Mouse (Mus musculus) limb, embryonic 11.5 days (tissue): ENCODE results near the gene Vmn2r85. TPM values are rescaled to one million over a fixed set of nuclear protein-coding genes. Genes with fewer than 3 reads are reported as not detected.
A peak's percentile ranks its signal among the peaks of the same experiment; 100 is the strongest.
"Not testable (repeated sequence)": the region's sequence is repeated elsewhere in the genome, so short reads cannot be mapped to it uniquely, and the experiment has no call there.

Source experiments
- ATAC-seq: fragments of 200-750 bp; cut with Nextera tagmentation; 2 replicates; pipeline ENCODE4 v1.8.0; 2017; ENCODE audit warnings: low read depth; ENCODE audit not compliant: insufficient number of reproducible peaks, low FRiP score, low TSS enrichment
- DNase-seq: peaks from one replicate; pipeline ENCODE4 v3.0.0-alpha.2; 2015; ENCODE audit warnings: low spot score
- H3K27ac ChIP-seq: fragments of 300-500 bp; sonication (generic); replicated peaks from 2 replicates; pipeline ENCODE4 v1.5.1; 2014; ENCODE audit warnings: low read depth, mild to moderate bottlenecking, low read length
- H3K27me3 ChIP-seq: fragments of 300-500 bp; sonication (generic); 2 replicates; pipeline ENCODE4 v1.6.1; 2014; ENCODE audit warnings: mild to moderate bottlenecking, low read length, mixed read lengths; ENCODE audit not compliant: control insufficient read depth, insufficient read depth
- H3K36me3 ChIP-seq: fragments of 300-500 bp; sonication (generic); 2 replicates; pipeline ENCODE4 v1.6.1; 2014; ENCODE audit warnings: mild to moderate bottlenecking, low read length, moderate library complexity, mixed read lengths; ENCODE audit not compliant: control insufficient read depth, insufficient read depth
- H3K4me1 ChIP-seq: fragments of 300-500 bp; sonication (generic); 2 replicates; pipeline ENCODE4 v1.6.1; 2014; ENCODE audit warnings: low read length, mixed read lengths; ENCODE audit not compliant: control insufficient read depth, insufficient read depth
- H3K4me2 ChIP-seq: fragments of 300-500 bp; sonication (generic); 2 replicates; pipeline ENCODE4 v1.6.1; 2014; ENCODE audit warnings: low read depth, mild to moderate bottlenecking, moderate library complexity; ENCODE audit not compliant: severe bottlenecking
- H3K4me3 ChIP-seq: fragments of 300-500 bp; sonication (generic); 2 replicates; pipeline ENCODE4 v1.5.1; 2014; ENCODE audit warnings: low read depth, low read length
- H3K9ac ChIP-seq: fragments of 300-500 bp; sonication (generic); 2 replicates; pipeline ENCODE4 v1.6.1; 2014; ENCODE audit warnings: mild to moderate bottlenecking, low read length
- H3K9me3 ChIP-seq: fragments of 300-500 bp; sonication (generic); 2 replicates; pipeline ENCODE4 v1.6.1; 2016; ENCODE audit warnings: low read length; ENCODE audit not compliant: control insufficient read depth
- WGBS: fragments of 180-500 bp; shearing (Covaris S2); extraction: QIAGEN DNeasy Blood & Tissue Kit; methylation state at CpG from one replicate; pipeline ENCODE4 v1.1.7; 2014; 5-methylcytosine and 5-hydroxymethylcytosine counted together
- polyA plus RNA-seq: library from polyadenylated mRNA; unstranded; fragments of >200 nt; fragmentation: Nextera tagmentation; extraction: Ambion mirVana; gene quantifications from 2 replicates; pipeline ENCODE4 v1.2.1, GENCODE M21; 2014

The Vmn2r85 gene
- polyA plus RNA-seq, 1 experiment from 2014 or later = not detected

DNA sequence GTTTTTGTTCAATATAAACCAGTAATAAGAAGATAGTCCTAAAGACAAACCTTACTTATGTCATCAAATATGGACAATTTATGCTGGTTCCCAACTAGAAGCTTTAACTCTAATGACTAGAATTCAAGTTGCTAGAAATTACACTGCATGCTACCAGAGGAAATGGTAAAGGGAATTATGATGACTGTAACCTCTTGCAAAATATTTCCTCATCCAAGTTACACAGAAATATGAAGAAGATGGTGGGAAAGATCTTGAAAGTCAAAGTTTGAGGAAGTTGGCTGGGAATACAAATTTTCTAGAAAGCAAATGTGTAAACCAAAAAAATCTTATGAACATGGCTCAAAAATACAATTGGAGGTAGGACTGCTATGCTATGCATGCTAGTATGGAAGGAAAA lies 13.2 kb downstream of the Vmn2r85 start:
- not testable (repeated sequence) for H3K27me3 ChIP-seq, H3K4me3 ChIP-seq, ATAC-seq, H3K9ac ChIP-seq, H3K4me1 ChIP-seq, H3K9me3 ChIP-seq, H3K4me2 ChIP-seq, H3K27ac ChIP-seq, H3K36me3 ChIP-seq, DNase-seq

DNA sequence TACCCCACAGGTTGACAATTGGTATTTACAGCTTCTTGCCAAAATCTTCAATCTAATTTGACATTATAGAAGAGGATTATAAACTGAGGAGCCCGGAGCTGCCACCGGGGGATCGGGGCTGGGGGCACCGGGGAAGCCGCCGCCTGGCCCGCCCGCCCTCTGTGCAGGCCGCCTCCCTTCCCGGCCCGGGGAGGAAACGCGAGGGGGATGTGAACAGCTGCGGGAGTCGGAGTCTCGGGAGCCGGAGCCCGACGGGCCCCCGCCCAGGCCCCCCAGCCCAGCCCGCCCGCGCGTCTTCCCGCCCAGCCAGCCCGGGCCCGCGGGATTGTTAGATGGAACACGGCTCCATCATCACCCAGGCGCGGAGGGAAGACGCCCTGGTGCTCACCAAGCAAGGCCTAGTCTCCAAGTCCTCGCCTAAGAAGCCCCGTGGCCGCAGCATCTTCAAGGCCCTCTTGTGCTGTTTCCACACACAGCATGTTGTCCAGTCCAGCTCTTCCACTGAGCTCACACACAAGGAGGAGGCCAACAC lies 17.3 kb downstream of the Vmn2r85 start:
- H3K9ac ChIP-seq, DNase-seq, H3K4me3 ChIP-seq, H3K27me3 ChIP-seq, H3K4me2 ChIP-seq, H3K36me3 ChIP-seq, H3K9me3 ChIP-seq, H3K27ac ChIP-seq, H3K4me1 ChIP-seq: not testable (repeated sequence)
- peak; percentile 69 for ATAC-seq
- WGBS = 66% methylated on average over 20 of the region's 35 CpGs

DNA sequence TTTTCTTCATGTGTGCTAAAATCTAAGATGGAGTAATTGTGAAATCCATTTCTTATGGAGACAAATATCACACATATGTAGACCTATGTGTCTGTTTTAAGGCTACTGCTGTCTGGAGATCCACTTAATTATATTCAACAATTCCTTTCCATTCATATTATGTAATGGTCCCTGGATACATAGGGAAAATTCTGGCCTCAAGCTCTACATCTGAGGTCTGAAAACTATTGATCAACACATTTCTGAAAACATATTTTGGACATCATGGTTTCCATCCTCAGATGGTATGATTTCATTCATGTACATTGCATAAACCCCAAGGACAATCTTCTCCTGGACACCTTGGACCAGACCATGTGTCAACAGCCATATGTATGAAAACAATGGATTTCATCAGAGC lies 35.3 kb downstream of the Vmn2r85 start, which contains the start of gene Vmn2r84:
Gene Vmn2r84 (minus strand): TSS at position 101 of the 400 bp plus-strand sequence.
- no peaks in the 10 kb centered on the region for H3K9me3 ChIP-seq
- no peak within 1 kb of the TSS for H3K4me3 ChIP-seq
- DNase-seq = no peak
- H3K27me3 ChIP-seq = no peaks in the 10 kb centered on the region
- H3K9ac ChIP-seq = no peak within 1 kb of the TSS
- H3K4me1 ChIP-seq = no peaks in the 10 kb centered on the region
- no peak within 1 kb of the TSS for H3K27ac ChIP-seq
- H3K36me3 ChIP-seq = no peaks in the 10 kb centered on the region
- no peak within 1 kb of the TSS for H3K4me2 ChIP-seq
- no peak for ATAC-seq

DNA sequence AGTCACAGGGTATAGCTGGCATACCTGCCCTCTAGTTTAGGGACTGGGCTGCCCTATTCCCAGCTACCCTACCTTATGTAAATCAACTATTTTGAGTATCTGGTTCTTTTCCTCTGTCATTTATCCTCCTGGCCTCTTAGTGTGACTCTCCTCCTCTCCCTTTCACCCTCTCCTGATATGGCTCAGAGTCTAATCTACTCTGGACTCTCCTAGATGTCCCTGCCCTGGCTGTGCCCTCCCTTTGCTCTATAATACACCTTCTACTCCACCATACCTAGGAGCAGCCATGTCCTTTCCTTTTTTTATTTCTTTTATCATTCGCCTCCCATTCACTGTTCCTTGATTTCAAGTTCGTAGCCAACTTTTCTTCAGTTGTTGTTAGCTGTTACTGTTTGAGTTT lies 54.4 kb downstream of the Vmn2r85 start:
- DNase-seq (no peak), ATAC-seq (no peak)
- H3K4me1 ChIP-seq = no peaks in the 10 kb centered on the region
- no peak overlapping the region for H3K4me3 ChIP-seq
- WGBS = 85% methylated on average over 2 of the region's 2 CpGs
- H3K27ac ChIP-seq = no peak overlapping the region
- H3K36me3 ChIP-seq = no peaks in the 10 kb centered on the region
- H3K4me2 ChIP-seq = no peak overlapping the region
- no peak overlapping the region for H3K9ac ChIP-seq
- H3K27me3 ChIP-seq = no peaks in the 10 kb centered on the region
- H3K9me3 ChIP-seq = no peaks in the 10 kb centered on the region

DNA sequence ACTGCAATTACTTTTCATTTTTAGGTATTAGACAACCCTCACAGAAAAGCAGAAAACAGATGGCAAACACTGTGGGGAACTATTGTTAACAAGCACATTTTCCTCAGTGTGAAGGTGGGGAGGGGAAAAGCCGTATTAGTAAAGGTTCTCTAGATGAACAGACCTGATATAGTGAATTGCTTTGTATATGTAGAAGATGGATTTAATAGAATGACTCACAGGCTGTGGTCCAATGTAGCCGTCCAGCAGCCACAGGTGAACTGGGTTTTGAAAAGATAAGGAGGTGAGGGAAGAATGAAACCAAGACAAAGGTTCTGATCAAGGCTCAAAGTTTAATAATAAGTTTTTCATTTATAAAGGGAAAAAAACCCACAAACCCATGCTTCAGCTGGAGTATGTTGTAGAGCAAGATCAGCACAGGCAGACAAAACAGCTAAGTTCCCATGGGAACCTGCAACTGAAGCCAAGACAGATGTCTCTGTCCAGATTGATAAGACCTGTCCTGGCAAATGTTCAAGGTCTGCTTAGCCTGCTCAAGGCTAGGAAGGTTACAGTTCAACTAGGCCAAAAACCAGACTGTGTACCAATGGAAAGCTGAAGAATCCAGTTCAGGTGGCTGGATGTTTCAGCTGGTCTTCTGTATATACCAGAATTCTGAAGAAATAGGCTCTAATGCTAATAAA lies 56.9 kb downstream of the Vmn2r85 start:
- 80% methylated on average over 2 of the region's 2 CpGs for WGBS
- H3K9me3 ChIP-seq = no peaks in the 10 kb centered on the region
- ATAC-seq (no peak), DNase-seq (no peak)
- no peaks in the 10 kb centered on the region for H3K4me1 ChIP-seq
- H3K4me3 ChIP-seq = no peak overlapping the region
- no peaks in the 10 kb centered on the region for H3K27me3 ChIP-seq
- H3K36me3 ChIP-seq = no peaks in the 10 kb centered on the region
- no peak overlapping the region for H3K4me2 ChIP-seq
- H3K9ac ChIP-seq = no peak overlapping the region
- no peak overlapping the region for H3K27ac ChIP-seq

DNA sequence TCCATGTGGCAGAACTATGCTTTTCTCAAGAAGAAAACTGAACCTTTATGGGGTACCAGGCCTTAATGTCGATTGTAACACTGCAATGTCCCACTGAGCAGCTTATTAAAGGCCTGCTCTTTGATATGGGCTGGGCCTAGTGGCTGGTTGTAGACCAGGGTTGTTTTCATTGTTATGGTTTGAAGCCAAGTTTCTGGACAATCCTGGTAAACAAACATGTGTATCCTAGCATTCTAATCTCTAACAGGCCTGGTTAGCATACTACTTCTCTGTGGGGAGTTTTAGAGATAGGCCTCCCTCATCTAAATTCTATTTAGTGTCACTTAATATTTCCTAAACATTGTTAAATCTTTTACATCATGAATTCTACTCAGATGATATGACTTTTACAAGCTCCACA lies 57.9 kb downstream of the Vmn2r85 start:
- H3K4me3 ChIP-seq = no peak overlapping the region
- H3K4me2 ChIP-seq = no peak overlapping the region
- no peaks in the 10 kb centered on the region for H3K27me3 ChIP-seq
- 66% methylated on average over 1 of the region's 1 CpGs for WGBS
- H3K4me1 ChIP-seq = no peaks in the 10 kb centered on the region
- ATAC-seq (no peak), DNase-seq (no peak)
- H3K36me3 ChIP-seq = no peaks in the 10 kb centered on the region
- H3K9ac ChIP-seq = no peak overlapping the region
- H3K9me3 ChIP-seq = no peaks in the 10 kb centered on the region
- no peak overlapping the region for H3K27ac ChIP-seq

DNA sequence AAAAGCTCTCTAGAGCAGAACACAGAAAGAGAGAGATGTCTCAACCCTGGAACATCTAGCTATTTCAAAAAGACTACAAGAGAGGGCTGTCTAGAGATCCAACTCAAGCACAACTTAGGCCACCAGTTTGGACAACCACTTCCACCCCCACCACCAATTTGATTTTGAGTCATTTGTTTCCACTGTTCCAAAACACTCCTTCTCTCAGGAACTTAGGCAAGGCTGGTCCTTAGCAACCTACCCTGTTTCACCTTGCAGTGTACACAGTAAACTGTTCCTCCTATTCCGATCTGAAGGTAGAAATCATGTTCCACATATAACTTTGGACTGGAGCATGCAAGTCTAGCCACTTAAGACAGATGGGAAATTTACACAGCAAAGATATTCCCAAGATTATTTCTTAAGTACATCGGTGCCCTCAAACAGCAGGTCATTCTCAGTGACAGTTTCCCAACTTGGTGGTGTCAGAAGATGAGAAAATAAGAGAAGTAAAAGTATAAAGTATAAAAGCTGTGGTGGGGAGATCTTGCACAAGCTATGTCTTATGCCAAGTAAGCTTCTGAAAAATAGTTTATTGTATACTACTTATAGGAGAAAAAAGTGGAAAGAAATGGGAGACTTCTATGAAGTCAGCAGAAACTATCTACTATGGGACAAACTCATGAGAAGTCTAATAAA lies 59.4 kb downstream of the Vmn2r85 start:
- DNase-seq (no peak), ATAC-seq (no peak)
- WGBS = 95% methylated on average over 2 of the region's 2 CpGs

DNA sequence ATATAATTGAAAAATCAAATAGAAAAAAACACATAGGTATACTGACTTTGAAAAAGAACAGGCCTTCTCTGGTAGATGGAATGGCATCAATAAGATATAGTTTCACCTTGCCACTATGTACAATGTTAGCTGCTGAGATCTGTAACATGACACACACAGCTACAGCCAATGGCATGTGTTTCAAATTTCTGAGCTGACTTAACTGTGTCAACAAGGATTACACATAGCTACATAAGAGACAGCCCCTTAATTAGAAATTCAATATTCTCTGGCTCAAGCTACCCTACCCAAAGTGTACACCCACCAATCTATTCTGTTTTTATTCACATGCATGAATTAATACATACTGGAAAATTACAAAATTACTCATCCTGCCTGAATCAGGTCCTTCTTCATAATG lies 61.1 kb downstream of the Vmn2r85 start:
- DNase-seq (no peak), ATAC-seq (no peak)
- Histone ChIP-seq H3K27me3 (no peaks in the 10 kb centered on the region), H3K9ac (no peak overlapping the region), H3K4me2 (no peak overlapping the region), H3K4me1 (no peaks in the 10 kb centered on the region), H3K9me3 (no peaks in the 10 kb centered on the region), H3K27ac (no peak overlapping the region), H3K4me3 (no peak overlapping the region), H3K36me3 (no peaks in the 10 kb centered on the region)

More for the DNA sequence above, 59.4 kb downstream of the Vmn2r85 start:
- Histone ChIP-seq H3K27ac (no peak overlapping the region), H3K4me2 (no peak overlapping the region), H3K4me1 (no peaks in the 10 kb centered on the region), H3K9ac (no peak overlapping the region), H3K9me3 (no peaks in the 10 kb centered on the region), H3K4me3 (no peak overlapping the region), H3K27me3 (no peaks in the 10 kb centered on the region), H3K36me3 (no peaks in the 10 kb centered on the region)
